Mouse (Mus musculus): ENCODE results near the gene Gm3625.

Gene Gm3625

GRCm38 (mm10) chr12:4592541-4593165 is at the start of gene Gm3625, which contains the start of gene Itsn2:
Gm3625 (minus strand) TSS chr12:4592927.
Itsn2 (plus strand) TSS chr12:4592638.
- DNase-seq (ENCODE audit: low read depth in 1 of 2, low spot score in 2 of 2) = peak in 1 of 2 experiments; percentile 51

- DNase-seq (ENCODE audit: low read depth in 1 of 2, low spot score in 2 of 2) = no peak
These were observed 48.0 kb upstream of the Gm3625 start for GRCm38 (mm10) chr12:4640737-4641136.

- DNase-seq (ENCODE audit: low read depth in 1 of 2, low spot score in 2 of 2) = no peak
These were observed 45.7 kb upstream of the Gm3625 start for GRCm38 (mm10) chr12:4638438-4638837.

GRCm38 (mm10) chr12:4632957-4633356 is 40.2 kb upstream of the Gm3625 start:
- no peak for DNase-seq (ENCODE audit: low read depth in 1 of 2, low spot score in 2 of 2)

- no peak for DNase-seq (ENCODE audit: low read depth in 1 of 2, low spot score in 2 of 2)
These were observed 31.5 kb upstream of the Gm3625 start for GRCm38 (mm10) chr12:4624201-4624600.

- no peak for DNase-seq (ENCODE audit: low read depth in 1 of 2, low spot score in 2 of 2)
These were observed 22.0 kb upstream of the Gm3625 start for GRCm38 (mm10) chr12:4614722-4615121.

GRCm38 (mm10) chr12:4606625-4607024 is 13.9 kb upstream of the Gm3625 start:
- no peak for DNase-seq (ENCODE audit: low read depth in 1 of 2, low spot score in 2 of 2)

- DNase-seq (ENCODE audit: low read depth in 1 of 2, low spot score in 2 of 2) = no peak
These were observed 7.0 kb upstream of the Gm3625 start for GRCm38 (mm10) chr12:4599713-4600112.

GRCm38 (mm10) chr12:4598666-4599428 is 6.1 kb upstream of the Gm3625 start:
- no peak for DNase-seq (ENCODE audit: low read depth in 1 of 2, low spot score in 2 of 2)

- no peak for DNase-seq (ENCODE audit: low read depth in 1 of 2, low spot score in 2 of 2)
These were observed 2.3 kb upstream of the Gm3625 start for GRCm38 (mm10) chr12:4595055-4595454.

- no peak for DNase-seq (ENCODE audit: low read depth in 1 of 2, low spot score in 2 of 2)
These were observed 1.2 kb upstream of the Gm3625 start for GRCm38 (mm10) chr12:4593930-4594391.

GRCm38 (mm10) chr12:4593166-4593929 is 621 bp upstream of the Gm3625 start:
- DNase-seq (ENCODE audit: low read depth in 1 of 2, low spot score in 2 of 2) = peak in 1 of 2 experiments; percentile 60

GRCm38 (mm10) chr12:4592025-4592424 is 702 bp downstream of the Gm3625 start:
- DNase-seq (ENCODE audit: low read depth in 1 of 2, low spot score in 2 of 2) = no peak

- no peak for DNase-seq (ENCODE audit: low read depth in 1 of 2, low spot score in 2 of 2)
These were observed 4.1 kb downstream of the Gm3625 start for GRCm38 (mm10) chr12:4588603-4589002.

GRCm38 (mm10) chr12:4587846-4588245 is 4.9 kb downstream of the Gm3625 start:
- DNase-seq (ENCODE audit: low read depth in 1 of 2, low spot score in 2 of 2) = no peak

- no peak for DNase-seq (ENCODE audit: low read depth in 1 of 2, low spot score in 2 of 2)
These were observed 10.4 kb downstream of the Gm3625 start for GRCm38 (mm10) chr12:4582326-4582725.

- DNase-seq (ENCODE audit: low read depth in 1 of 2, low spot score in 2 of 2) = no peak
These were observed 18.7 kb downstream of the Gm3625 start for GRCm38 (mm10) chr12:4574065-4574464.

GRCm38 (mm10) chr12:4571864-4572263 is 20.9 kb downstream of the Gm3625 start:
- DNase-seq (ENCODE audit: low read depth in 1 of 2, low spot score in 2 of 2) = peak in 1 of 2 experiments; percentile 6

GRCm38 (mm10) chr12:4558475-4559279 is 34.0 kb downstream of the Gm3625 start:
- no peak for DNase-seq (ENCODE audit: low read depth in 1 of 2, low spot score in 2 of 2)

- DNase-seq (ENCODE audit: low read depth in 1 of 2, low spot score in 2 of 2) = no peak
These were observed 34.7 kb downstream of the Gm3625 start for GRCm38 (mm10) chr12:4558013-4558412.

- no peak for DNase-seq (ENCODE audit: low read depth in 1 of 2, low spot score in 2 of 2)
These were observed 35.3 kb downstream of the Gm3625 start for GRCm38 (mm10) chr12:4557436-4557835.
